Mouse (Mus musculus): ENCODE measurements around the gene Naa35.
"Not testable (repeated sequence)": the region's sequence is repeated elsewhere in the genome, so short reads cannot be mapped to it uniquely, and the experiment has no call there.

Naa35 gene

DNA sequence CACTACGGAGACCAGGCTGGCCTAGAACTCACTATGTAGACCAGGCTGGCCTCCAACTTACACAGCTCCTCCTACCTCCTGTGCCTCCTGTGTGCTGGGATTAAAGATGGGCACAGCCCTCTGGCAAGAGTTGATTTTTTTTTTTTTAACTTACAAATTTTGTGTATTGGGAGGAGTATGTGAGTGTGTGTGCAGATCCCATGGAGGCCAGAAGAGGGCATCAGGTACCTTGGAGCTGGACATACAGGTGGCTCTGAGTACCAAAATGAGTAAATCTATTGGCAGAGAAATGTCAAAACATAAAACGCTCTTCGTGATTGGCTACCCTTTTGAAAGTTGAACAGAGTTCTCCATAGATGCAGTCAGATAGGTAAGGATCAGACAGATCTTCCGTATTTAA, 4.1 kb upstream of the Naa35 start:
- no peak for DNase-seq (ENCODE audit: low spot score in 2 of 2)

DNA sequence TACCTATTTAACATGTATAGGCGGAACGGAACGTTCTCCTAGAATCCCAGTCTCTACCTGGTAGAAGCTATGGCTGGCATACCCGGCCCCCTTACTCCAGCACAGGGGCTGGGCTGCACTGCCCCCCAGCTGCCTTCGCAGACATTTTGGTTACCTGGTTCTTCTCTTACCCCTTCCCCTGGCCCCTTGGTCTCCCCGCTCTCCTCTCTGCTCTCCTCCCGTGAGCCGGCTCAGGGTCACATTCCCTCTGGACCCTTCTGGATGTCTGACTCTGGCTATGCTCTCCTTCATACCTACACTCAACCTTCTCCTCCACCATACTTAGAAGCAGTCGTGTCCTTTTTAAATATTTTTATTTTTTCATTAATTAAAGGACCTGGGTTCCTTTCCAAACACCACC, 578 bp upstream of the Naa35 start:
- peak in 1 of 2 experiments; percentile 7 for DNase-seq (ENCODE audit: low spot score in 2 of 2)

DNA sequence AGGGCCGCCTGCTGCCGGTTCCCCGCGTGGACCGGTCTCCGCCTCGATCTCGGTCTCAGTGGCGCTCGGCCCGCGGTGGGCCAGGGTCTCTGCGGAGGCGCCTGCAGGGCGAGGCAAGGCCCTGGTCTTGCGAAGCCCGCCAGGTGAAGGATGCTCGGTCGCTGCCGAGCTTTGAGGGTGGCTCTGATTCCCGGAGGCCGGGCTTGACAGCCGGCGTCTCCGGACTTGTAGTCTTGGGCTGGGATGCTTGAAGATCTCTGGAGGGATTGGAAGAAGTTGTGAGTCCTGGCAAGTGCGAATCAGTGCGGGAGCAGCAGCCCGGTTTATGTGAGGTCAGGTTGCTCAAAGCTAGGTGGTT, 568 bp downstream of the Naa35 start:
- DNase-seq (ENCODE audit: low spot score in 2 of 2): no peak

DNA sequence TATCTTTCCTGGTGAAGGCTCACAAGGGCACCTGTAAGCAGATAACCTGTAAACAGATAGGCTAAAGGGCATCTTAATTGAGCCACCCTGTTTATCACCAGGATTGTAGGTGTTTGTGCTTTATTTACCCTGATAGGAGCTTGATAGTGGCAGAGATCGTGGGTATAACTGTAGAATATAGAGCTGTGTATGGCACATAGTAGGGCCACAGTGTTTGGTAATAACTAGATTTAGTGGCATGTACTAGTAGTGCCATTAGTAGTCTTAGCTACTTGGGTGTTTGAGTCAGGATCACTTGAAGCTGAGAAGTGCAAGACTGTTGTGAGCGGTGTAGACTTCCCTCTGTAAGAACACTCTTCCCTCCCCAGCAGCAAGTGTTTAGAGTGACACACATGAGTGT, 2.1 kb downstream of the Naa35 start:
- no peak for DNase-seq (ENCODE audit: low spot score in 2 of 2)

DNA sequence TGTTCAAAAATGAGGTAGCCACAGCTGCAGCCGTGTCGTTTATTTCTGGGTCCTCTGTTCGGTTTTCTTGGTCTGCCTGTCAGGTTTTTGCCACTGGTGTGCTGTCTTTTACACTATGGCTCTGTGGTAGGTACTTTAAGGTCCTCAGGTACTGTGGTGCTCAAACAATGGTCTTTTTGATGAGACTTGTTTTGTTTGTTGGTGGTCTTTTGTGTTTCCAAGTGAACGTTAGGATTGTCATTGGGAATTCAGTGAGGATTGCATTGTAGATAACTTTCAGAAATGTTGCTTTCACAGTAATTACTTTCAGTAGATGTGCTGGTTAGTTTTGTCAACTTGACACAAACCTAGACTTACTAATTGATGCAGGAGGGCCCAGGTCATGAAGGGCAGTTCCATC, 4.6 kb downstream of the Naa35 start:
- DNase-seq (ENCODE audit: low spot score in 2 of 2): no peak

DNA sequence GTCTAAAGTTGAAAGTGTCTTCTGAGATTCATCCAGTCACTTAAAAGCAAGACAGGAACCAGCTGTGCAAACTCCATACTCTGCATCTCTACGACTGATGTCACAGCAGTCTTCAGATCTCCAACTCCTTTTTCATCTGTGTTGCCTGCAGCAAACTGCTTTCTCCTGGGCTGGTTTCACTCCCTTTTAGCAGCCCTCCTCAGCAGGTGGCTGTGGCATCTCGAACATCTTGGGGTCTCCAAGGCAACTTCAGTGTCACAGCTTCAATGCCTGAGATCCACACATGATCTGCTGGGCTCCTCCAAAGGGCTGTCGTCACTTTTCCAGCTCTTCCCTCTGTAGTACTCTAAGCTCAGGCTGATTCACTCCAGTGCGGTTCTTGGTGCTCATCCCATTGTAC, 5.6 kb downstream of the Naa35 start:
- DNase-seq (ENCODE audit: low spot score in 2 of 2): no peak

DNA sequence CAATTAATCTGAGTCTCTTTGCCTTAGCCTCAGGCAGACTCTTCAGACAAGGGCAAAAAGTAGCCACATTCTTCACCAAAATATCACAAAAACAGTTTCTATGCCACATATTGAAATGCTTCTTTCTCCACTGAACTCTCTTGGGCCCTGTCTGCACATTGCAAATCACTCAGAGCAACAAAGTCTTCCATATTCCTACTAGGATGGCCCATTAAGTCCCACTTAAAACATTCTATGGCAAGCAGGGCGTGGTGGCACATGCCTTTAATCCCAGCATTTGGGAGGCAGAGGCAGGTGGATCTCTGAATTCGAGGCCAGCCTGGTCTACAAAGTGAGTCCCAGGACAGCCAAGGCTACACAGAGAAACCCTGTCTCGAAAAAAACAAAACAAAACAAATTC, 7.0 kb downstream of the Naa35 start:
- DNase-seq (ENCODE audit: low spot score in 2 of 2): not testable (repeated sequence)

DNA sequence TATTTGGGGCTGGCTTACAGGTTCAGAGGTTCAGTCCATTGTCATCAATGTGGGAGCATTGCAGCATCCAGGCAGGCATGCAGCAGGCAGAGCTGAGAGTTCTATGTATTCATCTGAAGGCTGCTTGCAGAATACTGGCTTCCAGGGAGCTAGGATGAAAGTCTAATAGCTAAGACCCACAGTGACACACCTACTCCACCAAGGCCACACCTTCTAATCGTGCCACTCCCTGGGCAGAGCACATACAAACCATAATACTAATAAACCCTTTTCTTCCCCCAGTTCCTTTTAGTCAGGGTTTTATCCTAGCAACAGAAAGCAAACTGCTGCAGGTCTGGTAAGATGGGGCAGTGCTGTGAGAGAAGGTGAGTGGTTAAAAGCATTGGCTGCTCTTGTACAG, 7.6 kb downstream of the Naa35 start:
- no peak for DNase-seq (ENCODE audit: low spot score in 2 of 2)

DNA sequence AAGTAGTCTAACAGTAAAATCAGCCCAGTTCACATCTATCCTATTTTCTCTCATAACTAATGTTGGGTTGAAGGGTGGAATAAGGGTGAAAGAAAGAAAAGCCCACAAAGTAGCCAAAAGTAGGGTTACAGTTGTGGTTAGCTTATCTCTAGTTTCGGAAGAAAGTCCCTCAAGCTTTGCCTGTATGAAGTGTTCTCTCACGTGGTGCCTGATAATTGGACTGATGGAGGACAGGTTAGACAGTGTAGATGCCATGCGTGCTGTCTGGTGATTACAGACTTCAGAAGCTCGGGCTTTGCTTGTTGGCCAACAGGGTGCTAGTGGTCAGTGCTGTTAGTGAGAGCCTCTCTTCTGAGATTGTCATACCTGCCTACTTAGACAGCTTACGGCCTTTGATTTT, 18.0 kb downstream of the Naa35 start:
- DNase-seq (ENCODE audit: low spot score in 2 of 2): no peak

DNA sequence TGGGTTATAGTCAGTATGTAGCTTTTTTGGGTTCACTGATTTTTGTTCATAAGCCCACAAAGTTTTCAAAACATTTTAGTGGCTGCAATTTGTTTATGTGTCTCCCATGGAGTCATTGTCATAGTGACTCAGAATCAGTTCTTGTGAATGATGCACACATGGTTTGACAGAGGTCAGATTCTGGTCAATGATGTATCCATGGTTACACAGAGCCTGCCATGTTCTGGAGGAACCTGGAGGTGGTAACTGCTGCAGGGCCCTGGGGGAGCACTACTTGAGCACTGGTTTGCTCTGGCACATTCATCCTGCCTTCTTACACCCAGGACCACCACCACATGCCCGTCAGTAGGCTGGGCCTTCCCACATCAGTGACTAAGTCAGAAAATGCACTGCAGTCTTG, 19.5 kb downstream of the Naa35 start:
- no peak for DNase-seq (ENCODE audit: low spot score in 2 of 2)

DNA sequence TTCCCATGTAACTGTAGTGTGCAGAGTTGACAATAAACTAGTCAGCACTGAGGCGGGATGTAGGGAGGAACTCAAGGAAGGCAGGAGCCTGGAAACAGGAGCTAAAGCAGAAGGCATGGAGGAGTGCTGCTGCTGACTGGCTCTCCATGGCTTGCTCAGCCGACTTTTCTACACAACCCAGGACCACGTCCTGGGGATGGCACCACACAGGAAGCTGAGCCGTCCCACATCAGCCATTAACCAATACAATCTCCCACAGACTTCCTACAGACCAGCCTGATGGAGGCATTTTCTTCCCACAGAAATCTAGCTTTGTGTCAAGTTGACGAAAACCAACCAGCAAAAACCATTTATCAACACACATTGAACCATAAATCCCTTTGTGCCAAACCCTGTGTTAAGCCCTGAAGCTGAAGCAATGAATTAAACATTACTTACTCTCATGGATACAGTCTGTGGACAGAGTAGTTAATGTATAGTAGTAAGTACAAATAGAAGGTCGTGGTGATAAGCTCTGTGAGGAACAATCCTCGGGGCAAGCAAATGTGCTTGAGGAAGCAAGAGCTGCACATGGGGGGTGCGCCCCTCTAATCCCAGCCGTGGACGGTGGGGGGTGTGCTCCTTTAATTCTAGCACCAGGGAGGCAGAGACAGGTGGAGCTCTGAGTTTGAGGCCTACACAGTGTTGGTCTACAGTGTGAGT, 20.3 kb downstream of the Naa35 start:
- no peak for DNase-seq (ENCODE audit: low spot score in 2 of 2)

DNA sequence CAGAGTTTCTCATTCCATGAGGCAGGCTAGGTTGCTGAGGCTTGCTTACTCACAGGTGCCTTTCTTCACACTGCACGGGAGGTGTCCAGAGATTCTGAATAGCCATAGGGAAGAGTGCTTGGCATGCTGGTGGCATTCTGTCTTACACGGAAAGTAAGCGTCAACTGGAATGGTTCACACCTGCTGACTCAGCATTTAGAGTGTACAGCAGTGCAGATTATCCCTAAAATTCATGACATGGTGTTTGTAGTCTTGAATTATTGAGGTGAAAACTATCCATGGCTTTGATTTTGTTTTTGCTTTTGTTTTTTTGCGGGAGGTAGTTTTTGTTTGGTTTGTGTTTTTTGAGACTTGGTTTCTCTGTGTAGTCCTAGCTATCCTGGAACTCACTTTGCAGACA, 24.8 kb downstream of the Naa35 start:
- DNase-seq (ENCODE audit: low spot score in 2 of 2): no peak

DNA sequence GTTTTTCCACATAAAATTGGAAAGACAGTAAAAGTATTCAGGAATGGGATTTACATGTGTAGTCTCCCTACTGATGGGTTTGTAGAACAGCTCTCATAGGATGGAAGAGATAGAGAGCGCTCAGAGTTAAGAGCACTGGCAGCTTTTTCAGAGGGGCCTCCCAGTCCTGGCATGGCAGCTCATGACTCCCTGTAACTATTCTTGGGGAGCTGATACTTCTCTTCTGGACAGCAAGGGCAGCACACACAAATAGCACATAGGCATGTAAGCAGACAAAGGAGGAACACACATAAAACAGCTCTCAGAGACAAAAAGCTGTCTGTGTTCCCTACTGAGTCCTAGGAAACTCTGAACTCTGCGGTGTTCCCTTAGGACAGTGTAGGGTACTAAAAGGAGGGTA, 25.4 kb downstream of the Naa35 start:
- no peak for DNase-seq (ENCODE audit: low spot score in 2 of 2)

DNA sequence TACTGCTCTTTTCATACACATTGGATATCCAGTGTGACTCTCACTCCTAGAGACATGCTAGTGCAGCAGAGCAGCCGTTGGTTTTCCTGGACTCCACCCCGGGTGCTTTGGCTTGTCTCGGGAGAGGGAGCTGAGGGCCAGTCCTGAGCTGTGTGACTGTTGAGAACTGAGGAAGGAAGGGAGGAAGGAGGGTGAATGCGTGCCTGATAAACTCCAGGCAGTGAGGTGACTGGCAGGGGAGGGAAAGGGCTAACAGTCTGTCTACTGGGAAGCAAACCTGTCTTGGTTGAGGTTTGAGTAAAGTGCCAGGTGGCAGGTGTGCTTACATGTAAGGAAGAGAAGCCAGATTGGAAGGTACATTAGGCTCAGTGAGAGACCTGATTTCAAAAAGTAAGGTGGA, 28.8 kb downstream of the Naa35 start:
- no peak for DNase-seq (ENCODE audit: low spot score in 2 of 2)

DNA sequence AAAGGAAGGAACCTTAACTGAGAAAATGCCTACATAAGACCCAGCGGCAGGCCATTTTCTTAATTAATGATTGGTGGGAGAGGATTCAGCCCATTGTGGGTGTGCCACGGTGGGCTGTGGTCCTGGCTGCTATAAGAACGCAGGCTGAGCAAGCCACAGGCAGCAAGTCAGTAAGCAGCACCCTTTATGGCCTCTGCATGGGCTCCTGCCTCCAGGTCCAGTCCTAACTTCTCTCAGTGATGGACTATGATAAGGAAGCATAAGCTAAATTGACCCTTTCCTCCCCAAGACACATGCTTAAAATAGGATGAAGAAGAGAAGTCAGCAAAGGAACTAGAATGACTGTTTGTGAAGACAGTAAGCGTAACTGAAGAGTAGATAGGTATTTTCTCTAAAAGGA, 30.1 kb downstream of the Naa35 start:
- DNase-seq (ENCODE audit: low spot score in 2 of 2): no peak

DNA sequence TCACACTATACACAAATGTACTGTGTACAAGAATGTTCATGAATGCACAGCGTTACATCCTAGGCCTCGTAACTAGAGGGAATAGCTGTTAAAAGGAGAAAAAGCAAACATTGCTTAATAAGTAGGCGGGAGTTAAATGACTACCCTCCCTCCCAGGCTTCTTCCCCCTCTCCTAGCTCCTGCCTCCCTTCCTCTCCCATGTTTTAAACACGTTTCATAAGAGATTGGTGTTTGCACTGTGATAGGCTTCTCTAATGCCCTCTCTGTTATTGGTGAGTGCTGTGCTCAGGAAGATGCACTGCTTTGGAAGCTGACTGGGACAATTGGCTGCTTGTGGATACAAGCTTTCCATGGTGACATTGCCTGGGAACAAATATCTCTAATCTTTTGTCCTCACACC, 30.5 kb downstream of the Naa35 start:
- no peak for DNase-seq (ENCODE audit: low spot score in 2 of 2)

DNA sequence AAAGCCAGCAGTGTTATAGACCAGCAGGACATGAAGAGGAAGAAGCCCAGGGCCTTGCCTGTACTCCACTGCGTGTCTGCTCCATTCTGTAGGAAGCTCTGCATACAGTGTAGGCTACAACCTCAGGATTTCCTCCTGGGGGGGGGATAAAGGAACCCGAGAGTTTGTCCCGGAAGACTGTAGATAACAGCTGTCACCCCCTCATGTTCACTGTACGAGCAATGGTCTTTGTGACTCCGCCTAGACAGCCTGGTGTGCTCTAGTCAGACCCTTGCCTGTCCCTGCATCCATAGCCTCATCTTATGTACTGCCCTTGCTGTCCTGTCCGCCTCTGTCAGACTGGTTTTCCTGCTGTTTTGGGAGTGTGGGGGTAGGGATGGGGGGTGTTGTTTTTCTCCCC, 33.4 kb downstream of the Naa35 start:
- no peak for DNase-seq (ENCODE audit: low spot score in 2 of 2)

DNA sequence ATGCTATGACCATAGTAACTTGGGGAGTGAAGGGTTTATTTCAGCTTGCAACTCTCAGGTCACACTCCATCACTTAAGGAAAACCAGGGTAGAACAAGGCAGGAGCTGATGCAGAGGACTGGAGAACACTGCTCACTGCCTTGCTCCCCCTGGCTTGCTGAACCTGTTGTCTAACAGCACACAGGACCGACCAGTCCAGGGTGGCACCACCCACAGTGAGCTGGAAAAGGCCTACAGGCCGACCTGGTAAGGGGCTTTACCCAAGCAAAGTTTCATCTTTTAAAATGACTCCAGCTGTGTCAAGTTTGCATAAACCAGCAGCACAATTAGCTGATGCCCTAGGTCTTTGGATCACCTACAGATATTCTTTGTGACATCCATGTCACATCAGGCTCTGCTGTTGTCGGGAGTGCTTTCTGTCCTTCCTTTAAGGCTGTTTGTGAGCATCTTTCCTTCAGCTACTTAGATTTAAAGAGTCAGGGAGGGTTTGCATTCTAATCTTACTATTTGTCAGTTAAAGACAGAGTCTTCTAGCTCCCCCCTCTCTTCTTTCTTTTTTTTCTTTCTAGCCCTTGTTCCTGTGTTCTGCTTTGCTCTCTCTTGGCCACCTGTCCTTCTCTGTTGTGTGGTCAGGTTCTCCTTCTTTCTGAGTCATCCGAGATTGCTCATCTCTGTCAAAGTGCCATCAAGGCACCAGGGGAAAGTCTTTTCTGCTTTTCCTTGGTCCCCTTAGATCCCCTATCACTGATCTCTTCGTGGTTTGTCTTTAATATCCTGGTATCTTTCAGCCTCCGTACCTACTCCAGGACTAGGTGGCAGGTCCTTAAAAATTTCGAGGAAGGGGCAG, 36.8 kb downstream of the Naa35 start:
- no peak for DNase-seq (ENCODE audit: low spot score in 2 of 2)

DNA sequence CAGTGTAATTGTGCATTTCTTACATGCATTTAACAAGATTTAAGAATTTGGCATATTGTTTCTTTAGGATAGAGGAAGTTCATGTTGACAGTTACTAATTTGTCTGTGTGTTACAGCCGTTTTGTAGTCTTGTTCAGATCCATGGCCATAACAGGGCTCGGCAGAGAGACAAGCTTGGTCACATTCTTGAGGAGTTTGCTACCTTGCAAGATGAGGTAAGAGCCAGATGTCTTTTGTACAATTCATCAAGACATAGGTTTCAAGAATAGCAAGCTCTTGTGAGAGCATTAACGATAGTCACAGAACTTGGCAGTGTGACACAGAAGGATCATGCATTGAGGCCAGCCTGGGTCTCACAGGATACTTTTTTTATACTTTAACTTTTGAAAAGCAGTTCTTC, 39.3 kb downstream of the Naa35 start:
- DNase-seq (ENCODE audit: low spot score in 2 of 2): no peak

DNA sequence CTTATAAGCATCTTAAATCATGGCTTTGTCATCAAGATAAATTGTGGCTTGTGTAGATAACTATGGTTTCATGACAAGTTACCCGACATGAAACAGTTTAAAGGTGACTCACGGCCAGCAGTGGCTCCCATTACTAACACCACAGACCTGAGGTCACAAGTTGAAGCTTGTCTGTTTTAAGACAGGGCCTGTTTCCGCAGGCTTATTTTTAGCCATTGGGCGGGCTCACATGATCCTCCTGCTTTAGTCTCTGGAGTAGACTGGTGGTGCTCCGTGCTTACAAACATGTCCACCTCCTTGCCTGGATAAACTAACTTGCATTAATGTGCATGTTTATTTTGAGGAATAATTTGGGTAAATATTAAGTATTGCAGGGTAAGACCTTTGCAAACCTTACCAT, 39.8 kb downstream of the Naa35 start:
- no peak for DNase-seq (ENCODE audit: low spot score in 2 of 2)

DNA sequence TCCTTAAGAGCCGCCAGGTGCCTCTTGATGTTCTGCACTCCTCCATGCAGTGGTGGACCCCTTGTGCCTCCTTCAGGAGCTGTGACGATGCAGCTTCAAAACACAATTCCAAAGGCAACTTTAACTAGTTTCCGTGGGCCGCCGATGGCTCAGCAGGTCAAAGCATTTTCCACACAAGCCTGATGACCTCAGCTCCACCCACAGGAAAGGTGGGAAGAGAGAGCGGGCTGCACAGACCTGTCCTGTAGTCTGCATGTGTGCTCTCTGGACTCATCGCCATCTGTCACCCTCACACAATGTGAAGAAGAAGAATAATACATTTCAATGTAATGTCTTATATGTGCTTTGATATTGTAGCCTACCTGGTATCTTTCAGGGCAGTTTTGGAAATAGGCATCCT, 41.7 kb downstream of the Naa35 start:
- no peak for DNase-seq (ENCODE audit: low spot score in 2 of 2)

DNA sequence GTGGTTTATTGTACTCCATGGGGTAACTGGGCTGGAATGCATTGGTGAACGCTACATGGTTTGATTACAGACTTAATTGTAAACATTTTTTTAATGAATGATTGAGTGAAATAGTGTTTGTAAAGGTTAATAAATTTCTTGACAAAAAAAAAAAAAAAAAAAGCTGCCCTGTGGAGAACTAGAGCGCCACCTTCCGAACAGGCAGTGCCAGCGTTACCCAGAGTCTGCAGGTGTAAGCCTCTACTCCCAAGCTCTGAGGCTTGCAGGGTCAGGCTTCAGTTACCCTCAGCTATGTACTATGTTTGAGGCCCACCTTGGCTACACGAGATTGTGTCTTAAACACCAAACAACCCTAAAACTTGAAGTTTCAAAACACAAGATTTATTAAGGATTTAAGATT, 49.6 kb downstream of the Naa35 start:
- DNase-seq (ENCODE audit: low spot score in 2 of 2): no peak

DNA sequence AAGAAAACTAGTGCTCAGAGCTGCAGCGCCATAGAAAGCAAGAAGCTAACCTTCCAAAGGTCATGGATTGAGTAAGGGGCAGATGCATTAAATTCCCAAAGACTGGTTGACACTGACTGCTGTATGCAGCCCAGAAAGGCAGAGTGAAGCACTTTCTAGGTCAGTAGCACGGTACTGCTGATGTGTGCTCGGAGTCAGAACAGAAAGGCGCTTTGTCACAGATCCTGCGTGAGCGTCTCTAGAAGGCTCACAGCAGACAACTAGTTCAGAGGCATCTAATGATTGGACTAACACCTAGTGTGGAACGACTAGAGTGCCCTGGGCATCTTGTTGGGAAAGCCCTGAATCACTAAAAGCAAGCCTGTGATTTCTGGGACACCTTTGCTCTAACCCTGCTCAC, 52.7 kb downstream of the Naa35 start:
- DNase-seq (ENCODE audit: low spot score in 2 of 2): no peak

Measured in natural killer cell, adult 2 months (primary cell).